Mouse (Mus musculus): ENCODE data around the gene Hnrnpu. TPM values are rescaled to one million over a fixed set of nuclear protein-coding genes. Genes with fewer than 3 reads are reported as not detected.

Hnrnpu gene
- polyA plus RNA-seq, 1 experiment from 2014 or later = 178 TPM

- Histone ChIP-seq H3K27me3 (ENCODE audit: control insufficient read depth, insufficient read depth, low read depth, low read length) (no peaks in the 10 kb centered on the region), H3K36me3 (ENCODE audit: control insufficient read depth, insufficient read depth, low read length) (no peaks in the 10 kb centered on the region), H3K27ac (ENCODE audit: low read length) (peak overlapping the region; percentile 87), H3K4me3 (ENCODE audit: low read depth, low read length) (peak overlapping the region; percentile 54), H3K9ac (ENCODE audit: low read depth, low read length) (peak overlapping the region; percentile 66), H3K4me2 (ENCODE audit: low read length) (peak overlapping the region; percentile 78), H3K9me3 (replicated peaks; ENCODE audit: control insufficient read depth, low read length, poor library complexity, severe bottlenecking) (no peaks in the 10 kb centered on the region), H3K4me1 (ENCODE audit: control insufficient read depth, insufficient read depth, low read length) (peaks cover 12% of the 10 kb centered on the region)
- 2% methylated on average over 36 of the region's 36 CpGs for WGBS
- ATAC-seq = peak; percentile 98
Measured at GRCm38 (mm10) chr1:178368548-178369271, 31.1 kb upstream of the Hnrnpu start.

- WGBS = 67% methylated on average over 6 of the region's 6 CpGs
- ATAC-seq = no peak
- no peak overlapping the region for H3K4me3 ChIP-seq (ENCODE audit: low read depth, low read length)
- peak overlapping the region; percentile 87; the same call in 1 of the 2 replicates for H3K27ac ChIP-seq (ENCODE audit: low read length)
- H3K27me3 ChIP-seq (ENCODE audit: control insufficient read depth, insufficient read depth, low read depth, low read length) = no peaks in the 10 kb centered on the region
- H3K9me3 ChIP-seq (replicated peaks; ENCODE audit: control insufficient read depth, low read length, poor library complexity, severe bottlenecking) = no peaks in the 10 kb centered on the region
- peaks cover 12% of the 10 kb centered on the region for H3K4me1 ChIP-seq (ENCODE audit: control insufficient read depth, insufficient read depth, low read length)
- H3K36me3 ChIP-seq (ENCODE audit: control insufficient read depth, insufficient read depth, low read length) = no peaks in the 10 kb centered on the region
- no peak overlapping the region for H3K9ac ChIP-seq (ENCODE audit: low read depth, low read length)
- H3K4me2 ChIP-seq (ENCODE audit: low read length) = peak overlapping the region; percentile 78
Measured at GRCm38 (mm10) chr1:178368121-178368520, 30.5 kb upstream of the Hnrnpu start.

GRCm38 (mm10) chr1:178365171-178365570 lies 27.6 kb upstream of the Hnrnpu start:
- Histone ChIP-seq H3K9ac (ENCODE audit: low read depth, low read length) (no peak overlapping the region), H3K27ac (ENCODE audit: low read length) (no peak overlapping the region), H3K4me2 (ENCODE audit: low read length) (no peak overlapping the region), H3K27me3 (ENCODE audit: control insufficient read depth, insufficient read depth, low read depth, low read length) (no peaks in the 10 kb centered on the region), H3K4me1 (ENCODE audit: control insufficient read depth, insufficient read depth, low read length) (peaks cover 12% of the 10 kb centered on the region), H3K9me3 (replicated peaks; ENCODE audit: control insufficient read depth, low read length, poor library complexity, severe bottlenecking) (no peaks in the 10 kb centered on the region), H3K36me3 (ENCODE audit: control insufficient read depth, insufficient read depth, low read length) (no peaks in the 10 kb centered on the region), H3K4me3 (ENCODE audit: low read depth, low read length) (no peak overlapping the region)
- WGBS = 82% methylated on average over 6 of the region's 6 CpGs
- ATAC-seq = no peak

- H3K27ac ChIP-seq (ENCODE audit: low read length) = no peak overlapping the region
- no peaks in the 10 kb centered on the region for H3K4me1 ChIP-seq (ENCODE audit: control insufficient read depth, insufficient read depth, low read length)
- WGBS = 54% methylated on average over 2 of the region's 2 CpGs
- ATAC-seq = no peak
- no peaks in the 10 kb centered on the region for H3K27me3 ChIP-seq (ENCODE audit: control insufficient read depth, insufficient read depth, low read depth, low read length)
- H3K36me3 ChIP-seq (ENCODE audit: control insufficient read depth, insufficient read depth, low read length) = no peaks in the 10 kb centered on the region
- no peaks in the 10 kb centered on the region for H3K9me3 ChIP-seq (replicated peaks; ENCODE audit: control insufficient read depth, low read length, poor library complexity, severe bottlenecking)
- no peak overlapping the region for H3K4me2 ChIP-seq (ENCODE audit: low read length)
- no peak overlapping the region for H3K9ac ChIP-seq (ENCODE audit: low read depth, low read length)
- no peak overlapping the region for H3K4me3 ChIP-seq (ENCODE audit: low read depth, low read length)
Measured at GRCm38 (mm10) chr1:178360702-178361101, 23.1 kb upstream of the Hnrnpu start.

GRCm38 (mm10) chr1:178360264-178360663 lies 22.7 kb upstream of the Hnrnpu start:
- Histone ChIP-seq H3K36me3 (ENCODE audit: control insufficient read depth, insufficient read depth, low read length) (no peaks in the 10 kb centered on the region), H3K4me1 (ENCODE audit: control insufficient read depth, insufficient read depth, low read length) (no peaks in the 10 kb centered on the region), H3K27ac (ENCODE audit: low read length) (no peak overlapping the region), H3K4me3 (ENCODE audit: low read depth, low read length) (no peak overlapping the region), H3K9ac (ENCODE audit: low read depth, low read length) (no peak overlapping the region), H3K4me2 (ENCODE audit: low read length) (no peak overlapping the region), H3K27me3 (ENCODE audit: control insufficient read depth, insufficient read depth, low read depth, low read length) (no peaks in the 10 kb centered on the region), H3K9me3 (replicated peaks; ENCODE audit: control insufficient read depth, low read length, poor library complexity, severe bottlenecking) (no peaks in the 10 kb centered on the region)
- 86% methylated on average over 11 of the region's 11 CpGs for WGBS
- no peak for ATAC-seq

- Histone ChIP-seq H3K4me1 (ENCODE audit: control insufficient read depth, insufficient read depth, low read length) (no peaks in the 10 kb centered on the region), H3K4me2 (ENCODE audit: low read length) (no peak overlapping the region), H3K9ac (ENCODE audit: low read depth, low read length) (no peak overlapping the region), H3K36me3 (ENCODE audit: control insufficient read depth, insufficient read depth, low read length) (no peaks in the 10 kb centered on the region), H3K27ac (ENCODE audit: low read length) (no peak overlapping the region), H3K27me3 (ENCODE audit: control insufficient read depth, insufficient read depth, low read depth, low read length) (no peaks in the 10 kb centered on the region), H3K4me3 (ENCODE audit: low read depth, low read length) (no peak overlapping the region), H3K9me3 (replicated peaks; ENCODE audit: control insufficient read depth, low read length, poor library complexity, severe bottlenecking) (no peaks in the 10 kb centered on the region)
- 74% methylated on average over 12 of the region's 12 CpGs for WGBS
- no peak for ATAC-seq
Measured at GRCm38 (mm10) chr1:178357776-178358710, 20.4 kb upstream of the Hnrnpu start.

- no peak overlapping the region for H3K4me3 ChIP-seq (ENCODE audit: low read depth, low read length)
- no peak overlapping the region for H3K9ac ChIP-seq (ENCODE audit: low read depth, low read length)
- no peaks in the 10 kb centered on the region for H3K9me3 ChIP-seq (replicated peaks; ENCODE audit: control insufficient read depth, low read length, poor library complexity, severe bottlenecking)
- no peak overlapping the region for H3K27ac ChIP-seq (ENCODE audit: low read length)
- 72% methylated on average over 3 of the region's 3 CpGs for WGBS
- ATAC-seq = no peak
- H3K4me1 ChIP-seq (ENCODE audit: control insufficient read depth, insufficient read depth, low read length) = no peaks in the 10 kb centered on the region
- no peaks in the 10 kb centered on the region for H3K27me3 ChIP-seq (ENCODE audit: control insufficient read depth, insufficient read depth, low read depth, low read length)
- no peak overlapping the region for H3K4me2 ChIP-seq (ENCODE audit: low read length)
- no peaks in the 10 kb centered on the region for H3K36me3 ChIP-seq (ENCODE audit: control insufficient read depth, insufficient read depth, low read length)
Measured at GRCm38 (mm10) chr1:178354576-178354975, 17.0 kb upstream of the Hnrnpu start.

- Histone ChIP-seq H3K36me3 (ENCODE audit: control insufficient read depth, insufficient read depth, low read length) (no peaks in the 10 kb centered on the region), H3K4me3 (ENCODE audit: low read depth, low read length) (no peak overlapping the region), H3K4me1 (ENCODE audit: control insufficient read depth, insufficient read depth, low read length) (no peaks in the 10 kb centered on the region), H3K27me3 (ENCODE audit: control insufficient read depth, insufficient read depth, low read depth, low read length) (no peaks in the 10 kb centered on the region), H3K27ac (ENCODE audit: low read length) (no peak overlapping the region), H3K4me2 (ENCODE audit: low read length) (no peak overlapping the region), H3K9me3 (replicated peaks; ENCODE audit: control insufficient read depth, low read length, poor library complexity, severe bottlenecking) (no peaks in the 10 kb centered on the region), H3K9ac (ENCODE audit: low read depth, low read length) (no peak overlapping the region)
- no peak for ATAC-seq
Measured at GRCm38 (mm10) chr1:178351643-178352042, 14.0 kb upstream of the Hnrnpu start.

- Histone ChIP-seq H3K27ac (ENCODE audit: low read length) (no peak overlapping the region), H3K4me1 (ENCODE audit: control insufficient read depth, insufficient read depth, low read length) (no peaks in the 10 kb centered on the region), H3K36me3 (ENCODE audit: control insufficient read depth, insufficient read depth, low read length) (no peaks in the 10 kb centered on the region), H3K4me3 (ENCODE audit: low read depth, low read length) (no peak overlapping the region), H3K27me3 (ENCODE audit: control insufficient read depth, insufficient read depth, low read depth, low read length) (no peaks in the 10 kb centered on the region), H3K9ac (ENCODE audit: low read depth, low read length) (no peak overlapping the region), H3K4me2 (ENCODE audit: low read length) (no peak overlapping the region), H3K9me3 (replicated peaks; ENCODE audit: control insufficient read depth, low read length, poor library complexity, severe bottlenecking) (no peaks in the 10 kb centered on the region)
- ATAC-seq = no peak
- 97% methylated on average over 2 of the region's 2 CpGs for WGBS
Measured at GRCm38 (mm10) chr1:178350792-178351191, 13.2 kb upstream of the Hnrnpu start.

All from midbrain, embryonic 16.5 days (tissue).